In genomic region chr12:94449517-94449916, GRCm38 (mm10) we compare ENCODE assay signal across 22 mouse cellular contexts.
DNase-seq lines count a peak whose midpoint lies in the region; ATAC-seq and TF ChIP-seq lines count a peak whose summit lies in the region.
"Had no signal": no experiment of that assay in that cellular context is flagged by ENCODE, and none has a peak within 500 bp of the region (broad histone marks: within the 10 kb centered on the region; RNA-seq: fewer than 3 reads in every experiment).

No protein-coding gene starts in this region.

- DNase-seq in kidney, postnatal 36 days = no peak
- no peak for DNase-seq in kidney, adult 18-20 months
- no peak for DNase-seq in kidney, adult 2 months
- DNase-seq in neural tube, embryonic 11.5 days (ENCODE audit: low spot score) = no peak
- DNase-seq: adrenal gland, adult 2 months; adrenal gland, adult 8-10 months; adrenal gland, postnatal 10 days; adrenal gland, postnatal 14 days; adrenal gland, postnatal 25 days; adrenal gland, postnatal 36 days; B cell, adult 2 months; cerebellum, adult 11 months; cerebellum, adult 11-12 months had no signal

- H3K4me2 ChIP-seq in kidney, embryonic 14.5 days (replicated peaks; ENCODE audit: low read depth, low read length) = no peak overlapping the region
- no peak overlapping the region for H3K4me2 ChIP-seq in kidney, embryonic 15.5 days
- no peak overlapping the region for H3K4me2 ChIP-seq in kidney, embryonic 16.5 days (replicated peaks; ENCODE audit: low read depth, low read length)
- H3K4me2 ChIP-seq in neural tube, embryonic 11.5 days (ENCODE audit: low read depth) = no peak overlapping the region
- no peak overlapping the region for H3K4me2 ChIP-seq in neural tube, embryonic 15.5 days

- no peaks in the 10 kb centered on the region for H3K27me3 ChIP-seq in kidney, embryonic 14.5 days (ENCODE audit: control insufficient read depth, insufficient read depth, low read length)
- H3K27me3 ChIP-seq in kidney, embryonic 15.5 days = no peaks in the 10 kb centered on the region
- no peaks in the 10 kb centered on the region for H3K27me3 ChIP-seq in kidney, embryonic 16.5 days (ENCODE audit: insufficient read depth, low read length)
- no peaks in the 10 kb centered on the region for H3K27me3 ChIP-seq in kidney, adult 2 months (replicated peaks; ENCODE audit: control insufficient read depth, insufficient read depth, low read length)
- H3K27me3 ChIP-seq in neural tube, embryonic 11.5 days (ENCODE audit: control insufficient read depth, insufficient read depth, low read length) = no peaks in the 10 kb centered on the region
- no peaks in the 10 kb centered on the region for H3K27me3 ChIP-seq in neural tube, embryonic 15.5 days (replicated peaks)
- H3K27me3 ChIP-seq: CH12.LX, Patski had no signal

- H3K4me1 ChIP-seq in kidney, embryonic 14.5 days (ENCODE audit: control insufficient read depth, insufficient read depth, low read length) = no peaks in the 10 kb centered on the region
- no peaks in the 10 kb centered on the region for H3K4me1 ChIP-seq in kidney, embryonic 15.5 days
- no peaks in the 10 kb centered on the region for H3K4me1 ChIP-seq in kidney, embryonic 16.5 days (ENCODE audit: insufficient read depth, low read length)
- H3K4me1 ChIP-seq in kidney, adult 2 months (ENCODE audit: control insufficient read depth, insufficient read depth, low read length) = no peaks in the 10 kb centered on the region
- H3K4me1 ChIP-seq in neural tube, embryonic 11.5 days (ENCODE audit: control insufficient read depth, insufficient read depth, low read length) = no peaks in the 10 kb centered on the region
- H3K4me1 ChIP-seq in neural tube, embryonic 15.5 days = no peaks in the 10 kb centered on the region

- TF ChIP-seq CTCF in kidney, adult 2 months (conservative IDR thresholded peaks at IDR 0.05; ENCODE audit: insufficient read depth, insufficient read length, low read depth, low read length) = no peak

- no peaks in the 10 kb centered on the region for H3K9me3 ChIP-seq in kidney, embryonic 14.5 days (ENCODE audit: control insufficient read depth, low read length)
- H3K9me3 ChIP-seq in kidney, embryonic 15.5 days (replicated peaks) = no peaks in the 10 kb centered on the region
- no peaks in the 10 kb centered on the region for H3K9me3 ChIP-seq in kidney, embryonic 16.5 days (ENCODE audit: low read length)
- H3K9me3 ChIP-seq in neural tube, embryonic 11.5 days (ENCODE audit: control insufficient read depth, low read length) = no peaks in the 10 kb centered on the region
- no peaks in the 10 kb centered on the region for H3K9me3 ChIP-seq in neural tube, embryonic 15.5 days (replicated peaks)

- H3K36me3 ChIP-seq in kidney, embryonic 14.5 days (ENCODE audit: control insufficient read depth, insufficient read depth, low read length) = no peaks in the 10 kb centered on the region
- no peaks in the 10 kb centered on the region for H3K36me3 ChIP-seq in kidney, embryonic 15.5 days
- H3K36me3 ChIP-seq in kidney, embryonic 16.5 days (ENCODE audit: insufficient read depth, low read length) = no peaks in the 10 kb centered on the region
- no peaks in the 10 kb centered on the region for H3K36me3 ChIP-seq in kidney, adult 2 months (ENCODE audit: control insufficient read depth, insufficient read depth, low read length)
- H3K36me3 ChIP-seq in neural tube, embryonic 11.5 days (ENCODE audit: control insufficient read depth, insufficient read depth, low read length) = no peaks in the 10 kb centered on the region
- H3K36me3 ChIP-seq in neural tube, embryonic 15.5 days = no peaks in the 10 kb centered on the region
- H3K36me3 ChIP-seq: G1E had no signal

- no peak overlapping the region for H3K4me3 ChIP-seq in kidney, embryonic 14.5 days (ENCODE audit: low read length)
- H3K4me3 ChIP-seq in kidney, embryonic 15.5 days (replicated peaks) = no peak overlapping the region
- no peak overlapping the region for H3K4me3 ChIP-seq in kidney, embryonic 16.5 days (ENCODE audit: low read length)
- no peak overlapping the region for H3K4me3 ChIP-seq in kidney, adult 2 months (ENCODE audit: insufficient read depth, low read depth, low read length)
- no peak overlapping the region for H3K4me3 ChIP-seq in neural tube, embryonic 11.5 days (ENCODE audit: low read depth, low read length)
- no peak overlapping the region for H3K4me3 ChIP-seq in neural tube, embryonic 15.5 days (replicated peaks)

- no peak overlapping the region for H3K27ac ChIP-seq in kidney, embryonic 14.5 days (ENCODE audit: low read depth, low read length)
- no peak overlapping the region for H3K27ac ChIP-seq in kidney, embryonic 15.5 days
- H3K27ac ChIP-seq in kidney, embryonic 16.5 days (ENCODE audit: low read length) = no peak overlapping the region
- H3K27ac ChIP-seq in kidney, adult 2 months (ENCODE audit: insufficient read depth, low read depth, low read length) = no peak overlapping the region
- no peak overlapping the region for H3K27ac ChIP-seq in neural tube, embryonic 11.5 days (ENCODE audit: low read depth, low read length)
- H3K27ac ChIP-seq in neural tube, embryonic 15.5 days (replicated peaks) = no peak overlapping the region

- WGBS in kidney, embryonic 14.5 days = 23% methylated on average over 1 of the region's 1 CpGs
- 32% methylated on average over 1 of the region's 1 CpGs for WGBS in kidney, embryonic 15.5 days
- 35% methylated on average over 1 of the region's 1 CpGs for WGBS in kidney, embryonic 16.5 days
- WGBS in kidney, adult 2 months = 47% methylated on average over 1 of the region's 1 CpGs
- 64% methylated on average over 1 of the region's 1 CpGs for WGBS in neural tube, embryonic 11.5 days
- WGBS in neural tube, embryonic 15.5 days = 59% methylated on average over 1 of the region's 1 CpGs

- ATAC-seq in kidney, embryonic 14.5 days (ENCODE audit: low FRiP score, low TSS enrichment) = peak; percentile 52; the same call in 1 of the 2 replicates
- ATAC-seq in kidney, embryonic 15.5 days (replicated peaks; ENCODE audit: low FRiP score) = 0 out of 2 replicates have a peak, but pooled peaks have one; percentile 46
- peak; percentile 51; the same call in 1 of the 2 replicates for ATAC-seq in kidney, embryonic 16.5 days (ENCODE audit: low FRiP score, low TSS enrichment)
- ATAC-seq in neural tube, embryonic 11.5 days (ENCODE audit: insufficient read depth, low FRiP score, low TSS enrichment) = 0 out of 2 replicates have a peak, but pooled peaks have one; percentile 41
- no peak for ATAC-seq in neural tube, embryonic 15.5 days (ENCODE audit: low FRiP score)
- ATAC-seq: activated CD4-positive, CD25-positive, alpha-beta regulatory T cell, adult 4 months; CD4-positive, CD25-positive, alpha-beta regulatory T cell, adult 4 months; Patski had no signal

- no peak for TF ChIP-seq POLR2A in kidney, adult 2 months (IDR thresholded peaks at IDR 0.05; ENCODE audit: low read depth, low read length)

- no peak overlapping the region for H3K9ac ChIP-seq in kidney, embryonic 14.5 days (ENCODE audit: low read depth, low read length)
- H3K9ac ChIP-seq in kidney, embryonic 15.5 days = no peak overlapping the region
- no peak overlapping the region for H3K9ac ChIP-seq in kidney, embryonic 16.5 days (replicated peaks; ENCODE audit: low read length)
- no peak overlapping the region for H3K9ac ChIP-seq in neural tube, embryonic 11.5 days (ENCODE audit: low read length)
- no peak overlapping the region for H3K9ac ChIP-seq in neural tube, embryonic 15.5 days (replicated peaks)
